Mouse (Mus musculus) CH12.LX (cell line): Measurements from ENCODE around the gene Ifnar1.

Source experiments
- CTCF ChIP-seq, 2 experiments: IDR thresholded peaks in 1 of 2; conservative IDR thresholded peaks in 1 of 2; 2 replicates each; pipeline ENCODE4 v1.5.1; 2011 to 2012; ENCODE audit warnings: low read depth in 2 of 2, low read length in 2 of 2, improper control_type of control experiment in 1 of 2, inconsistent platforms in 1 of 2, mild to moderate bottlenecking in 1 of 2, moderate library complexity in 1 of 2
- NELFE ChIP-seq: IDR thresholded peaks from 2 replicates; pipeline ENCODE4 v1.6.1; 2011; ENCODE audit warnings: low read depth, low read length, improper control_type of control experiment

GRCm38 (mm10) chr16:91505116-91505601, 20.1 kb downstream of the Ifnar1 start:
- no peak for TF ChIP-seq CTCF (conservative IDR thresholded peaks at IDR 0.05 in 1 of 2, IDR thresholded peaks at IDR 0.05 in 1 of 2; ENCODE audit: low read depth in 2 of 2, low read length in 2 of 2)
- no peak for TF ChIP-seq NELFE
